ENCODE assay signal across 26 mouse cellular contexts in genomic region chr17:45628160-45628559, GRCm38 (mm10). TPM values are rescaled to one million over a fixed set of nuclear protein-coding genes. Genes with fewer than 3 reads are reported as not detected.
A peak's percentile ranks its signal among the peaks of the same experiment; 100 is the strongest.
DNase-seq lines count a peak whose midpoint lies in the region; ATAC-seq and TF ChIP-seq lines count a peak whose summit lies in the region.
"Had no signal": no experiment of that assay in that cellular context is flagged by ENCODE, and none has a peak within 500 bp of the region (broad histone marks: within the 10 kb centered on the region; RNA-seq: fewer than 3 reads in every experiment).

No protein-coding gene starts in this region.

- peaks cover 10% of the 10 kb centered on the region for H3K4me1 ChIP-seq in liver, postnatal 0 days (ENCODE audit: insufficient read depth)
- H3K4me1 ChIP-seq in liver, embryonic 11.5 days (replicated peaks; ENCODE audit: control insufficient read depth, insufficient read depth, low read length) = peaks cover 18% of the 10 kb centered on the region
- H3K4me1 ChIP-seq in cerebellum, adult 2 months (ENCODE audit: control insufficient read depth, insufficient read depth, low read length) = peaks cover 3% of the 10 kb centered on the region

- H3ac ChIP-seq in C2C12 (ENCODE audit: control insufficient read depth, insufficient read length, low read depth) = no peak overlapping the region

- intact Hi-C loops in gastrocnemius, adult 2 months (cut with DNase I) = no loop called here
- intact Hi-C loops in gastrocnemius, postnatal 36 days (cut with DNase I) = no loop called here

- H3K36me3 ChIP-seq in liver, postnatal 0 days (replicated peaks; ENCODE audit: insufficient read depth, low read length) = no peaks in the 10 kb centered on the region
- no peaks in the 10 kb centered on the region for H3K36me3 ChIP-seq in liver, embryonic 11.5 days (ENCODE audit: control insufficient read depth, insufficient read depth, low read length)
- H3K36me3 ChIP-seq in C2C12 (ENCODE audit: control insufficient read depth, insufficient read depth) = no peaks in the 10 kb centered on the region
- H3K36me3 ChIP-seq: forebrain, embryonic 15.5 days; limb, embryonic 10.5 days; midbrain, embryonic 15.5 days; neural tube, embryonic 13.5 days had no signal

- H3K4me3 ChIP-seq in gastrocnemius, adult 2 months = no peak overlapping the region
- H3K4me3 ChIP-seq in liver, postnatal 0 days (ENCODE audit: low read depth, low read length) = no peak overlapping the region
- H3K4me3 ChIP-seq in liver, embryonic 11.5 days (ENCODE audit: low read depth, low read length) = no peak overlapping the region
- H3K4me3 ChIP-seq in C2C12 (ENCODE audit: insufficient read depth, poor library complexity, severe bottlenecking) = no peak overlapping the region
- no peak overlapping the region for H3K4me3 ChIP-seq in cerebellum, adult 2 months (replicated peaks; ENCODE audit: insufficient read depth, low read depth, low read length)
- H3K4me3 ChIP-seq: forebrain, embryonic 15.5 days; limb, embryonic 10.5 days; midbrain, embryonic 15.5 days; neural tube, embryonic 13.5 days had no signal

- no peaks in the 10 kb centered on the region for H3K79me3 ChIP-seq in C2C12 (ENCODE audit: low read depth)

- TF ChIP-seq POLR2A in cerebellum, adult 2 months (IDR thresholded peaks at IDR 0.05; ENCODE audit: borderline replicate concordance, insufficient read depth, low read length) = no peak

- no peak for DNase-seq in gastrocnemius, adult 2 months
- DNase-seq in gastrocnemius, postnatal 36 days = no peak
- no peak for DNase-seq in liver, postnatal 0 days
- no peak for DNase-seq in liver, embryonic 11.5 days (ENCODE audit: low spot score)
- DNase-seq in adipocyte (ENCODE audit: low spot score) = peak; percentile 52
- no peak for DNase-seq in frontal cortex, postnatal 36 days (ENCODE audit: low spot score in 2 of 2)
- DNase-seq in cerebellum, adult 2 months = no peak
- DNase-seq: adrenal gland, postnatal 25 days; cerebellum, adult 9-10 months; kidney, adult 9 months; kidney, postnatal 14 days; liver; thymus, postnatal 36 days had no signal

- TF ChIP-seq EP300 in liver, postnatal 0 days (IDR thresholded peaks at IDR 0.05; ENCODE audit: low read depth) = no peak

- TF ChIP-seq CTCF in gastrocnemius, adult 2 months (IDR thresholded peaks at IDR 0.05) = no peak
- no peak for TF ChIP-seq CTCF in liver, postnatal 0 days (IDR thresholded peaks at IDR 0.05; ENCODE audit: low read depth)
- no peak for TF ChIP-seq CTCF in C2C12 (IDR thresholded peaks at IDR 0.05; ENCODE audit: control insufficient read depth, insufficient read depth, insufficient read length)
- no peak for TF ChIP-seq CTCF in cerebellum, adult 2 months (IDR thresholded peaks at IDR 0.05; ENCODE audit: borderline replicate concordance, insufficient read depth, low read depth, low read length)

- no peaks in the 10 kb centered on the region for H3K79me2 ChIP-seq in C2C12 (ENCODE audit: control insufficient read depth, insufficient read depth)

- WGBS in liver, postnatal 0 days (ENCODE audit: insufficient replicate concordance) = 58% methylated on average over 3 of the region's 3 CpGs
- 43% methylated on average over 3 of the region's 3 CpGs for WGBS in liver, embryonic 11.5 days
- WGBS in cerebellum, adult 2 months = 64% methylated on average over 3 of the region's 3 CpGs

- H3K9me3 ChIP-seq in liver, postnatal 0 days (ENCODE audit: low read length) = no peaks in the 10 kb centered on the region
- H3K9me3 ChIP-seq in liver, embryonic 11.5 days (ENCODE audit: control insufficient read depth, low read length) = no peaks in the 10 kb centered on the region
- H3K9me3 ChIP-seq: forebrain, embryonic 15.5 days; limb, embryonic 10.5 days; midbrain, embryonic 15.5 days; neural tube, embryonic 13.5 days had no signal

- no peak for ATAC-seq in liver, postnatal 0 days
- no peak for ATAC-seq in liver, embryonic 11.5 days (replicated peaks; ENCODE audit: low FRiP score)
- ATAC-seq: forebrain, embryonic 15.5 days; hindbrain, postnatal 0 days; midbrain, embryonic 15.5 days had no signal

- H3K9ac ChIP-seq in liver, postnatal 0 days (replicated peaks) = no peak overlapping the region
- no peak overlapping the region for H3K9ac ChIP-seq in liver, embryonic 11.5 days (ENCODE audit: low read depth, low read length)
- H3K9ac ChIP-seq: forebrain, embryonic 15.5 days; midbrain, embryonic 15.5 days; neural tube, embryonic 13.5 days had no signal

- no peak overlapping the region for H3K4me2 ChIP-seq in liver, postnatal 0 days (ENCODE audit: low read depth, low read length)
- no peak overlapping the region for H3K4me2 ChIP-seq in liver, embryonic 11.5 days
- H3K4me2 ChIP-seq: forebrain, embryonic 15.5 days; midbrain, embryonic 15.5 days; neural tube, embryonic 13.5 days had no signal

- H3K27ac ChIP-seq in gastrocnemius, adult 2 months = 0 out of 2 replicates have a peak overlapping the region, but pooled peaks have one; percentile 20
- H3K27ac ChIP-seq in liver, postnatal 0 days (ENCODE audit: low read depth) = 0 out of 2 replicates have a peak overlapping the region, but pooled peaks have one; percentile 22
- no peak overlapping the region for H3K27ac ChIP-seq in liver, embryonic 11.5 days (ENCODE audit: low read depth, low read length)
- H3K27ac ChIP-seq in cerebellum, adult 2 months (ENCODE audit: insufficient read depth, low read length) = no peak overlapping the region
- H3K27ac ChIP-seq: forebrain, embryonic 15.5 days; hindbrain, postnatal 0 days; limb, embryonic 10.5 days; macrophage; midbrain, embryonic 15.5 days; neural tube, embryonic 13.5 days had no signal

- 0 out of 2 replicates have a peak, but pooled peaks cover 2% of the 10 kb centered on the region for H3K27me3 ChIP-seq in liver, postnatal 0 days (ENCODE audit: insufficient read depth, low read length)
- peaks cover 2% of the 10 kb centered on the region; the same call in 1 of the 2 replicates for H3K27me3 ChIP-seq in liver, embryonic 11.5 days (replicated peaks; ENCODE audit: control insufficient read depth, insufficient read depth, low read length)
- H3K27me3 ChIP-seq in C2C12 (ENCODE audit: control insufficient read depth, insufficient read depth, insufficient read length) = no peaks in the 10 kb centered on the region
- no peaks in the 10 kb centered on the region for H3K27me3 ChIP-seq in cerebellum, adult 2 months (ENCODE audit: control insufficient read depth, insufficient read depth, low read length)
- H3K27me3 ChIP-seq: forebrain, embryonic 15.5 days; midbrain, embryonic 15.5 days; neural tube, embryonic 13.5 days had no signal

TF ChIP-seq in C2C12, 6 proteins besides CTCF, POLR2A, EP300 and RAD21:
- TF ChIP-seq CEBPB (IDR thresholded peaks at IDR 0.05; ENCODE audit: low read depth) (no peak), MYOD1 (IDR thresholded peaks at IDR 0.05; ENCODE audit: control insufficient read depth, insufficient read length, low read depth) (no peak), USF1 (IDR thresholded peaks at IDR 0.05; ENCODE audit: low read depth) (peak; percentile 19)
TF ChIP-seq in C2C12: peak in this region for 1.

RNA-seq across cellular contexts. Expression of gene Mymx, which starts 26.3 kb away (rescaled TPM):
- under 1 TPM in 1 of 2 experiments, not detected in 1; 0.36 TPM for total RNA-seq in gastrocnemius, adult 2 months (2021)
- total RNA-seq in gastrocnemius, postnatal 36 days (2021) = 1 to 10 TPM in 1 of 2 experiments, under 1 TPM in 1; 0.33 to 1.2 TPM
- 0.19 TPM in 1 of 2 replicates, not detected in the other for polyA plus RNA-seq in liver, postnatal 0 days (2015; fragmentation: Nextera tagmentation; extraction: Ambion mirVana)
- polyA plus RNA-seq in liver, embryonic 11.5 days (2014; fragmentation: Nextera tagmentation; extraction: Ambion mirVana) = 0.62 and 1.0 TPM in 2 replicates
- 1.7 TPM for polyA plus RNA-seq in C2C12 (2012; fragmentation: generic; extraction: Trizol)
- not detected in 2 replicates for polyA plus RNA-seq in cerebellum, adult 2 months (2012; rRNA removed)
- total RNA-seq: adrenal gland, postnatal 25 days; hematopoietic stem cell, adult 5-6 weeks; hindbrain, postnatal 0 days; layer of hippocampus, adult 18-20 months; layer of hippocampus, postnatal 14 days; left cerebral cortex, adult 8-10 months had no signal
- polyA plus RNA-seq: forebrain, embryonic 15.5 days; heart, embryonic 14.5 days; hindbrain, postnatal 0 days; macrophage; midbrain, embryonic 15.5 days; spleen, adult 2 months had no signal

RNA-seq across cellular contexts. Expression of gene Slc29a1, which starts 28.8 kb away (rescaled TPM):
- total RNA-seq in gastrocnemius, adult 2 months (2021) = 10 to 100 TPM; 27.4 to 44.7 TPM
- 10 to 100 TPM; 30.3 to 35.8 TPM for total RNA-seq in gastrocnemius, postnatal 36 days (2021)
- polyA plus RNA-seq in liver, postnatal 0 days (2015; fragmentation: Nextera tagmentation; extraction: Ambion mirVana) = 83.0 and 91.6 TPM in 2 replicates
- polyA plus RNA-seq in liver, embryonic 11.5 days (2014; fragmentation: Nextera tagmentation; extraction: Ambion mirVana) = 277 and 325 TPM in 2 replicates
- polyA plus RNA-seq in C2C12 (2012; fragmentation: generic; extraction: Trizol) = 264 TPM
- polyA plus RNA-seq in cerebellum, adult 2 months (2012; rRNA removed) = 72.2 and 75.6 TPM in 2 replicates

RNA-seq across cellular contexts. Expression of gene Capn11, which starts 31.0 kb away (rescaled TPM):
- total RNA-seq in gastrocnemius, adult 2 months (2021) = under 1 TPM; 0.59 to 0.98 TPM
- under 1 TPM; 0.10 to 0.27 TPM for total RNA-seq in gastrocnemius, postnatal 36 days (2021)
- polyA plus RNA-seq in liver, postnatal 0 days (2015; fragmentation: Nextera tagmentation; extraction: Ambion mirVana) = not detected in 2 replicates
- polyA plus RNA-seq in liver, embryonic 11.5 days (2014; fragmentation: Nextera tagmentation; extraction: Ambion mirVana) = 0.22 and 0.43 TPM in 2 replicates
- polyA plus RNA-seq in C2C12 (2012; fragmentation: generic; extraction: Trizol) = 0.04 TPM
- polyA plus RNA-seq in cerebellum, adult 2 months (2012; rRNA removed) = 3.8 and 4.7 TPM in 2 replicates
- polyA plus RNA-seq: spleen, adult 2 months had no signal

RNA-seq across cellular contexts. Expression of gene Hsp90ab1, which starts 55.1 kb away (rescaled TPM):
- 1,000 to 10,000 TPM; 1,106 to 1,162 TPM for total RNA-seq in gastrocnemius, adult 2 months (2021)
- total RNA-seq in gastrocnemius, postnatal 36 days (2021) = 100 to 1,000 TPM; 866 to 924 TPM
- 419 and 445 TPM in 2 replicates for polyA plus RNA-seq in liver, postnatal 0 days (2015; fragmentation: Nextera tagmentation; extraction: Ambion mirVana)
- polyA plus RNA-seq in liver, embryonic 11.5 days (2014; fragmentation: Nextera tagmentation; extraction: Ambion mirVana) = 1,837 and 1,887 TPM in 2 replicates
- polyA plus RNA-seq in C2C12 (2012; fragmentation: generic; extraction: Trizol) = 2,021 TPM
- 915 and 924 TPM in 2 replicates for polyA plus RNA-seq in cerebellum, adult 2 months (2012; rRNA removed)

RNA-seq across cellular contexts. Expression of gene Mrpl14, which starts 58.0 kb away (rescaled TPM):
- 100 to 1,000 TPM in 1 of 2 experiments, 10 to 100 TPM in 1; 99.5 to 139 TPM for total RNA-seq in gastrocnemius, adult 2 months (2021)
- total RNA-seq in gastrocnemius, postnatal 36 days (2021) = 100 to 1,000 TPM; 103 to 107 TPM
- 113 TPM in 2 replicates for polyA plus RNA-seq in liver, postnatal 0 days (2015; fragmentation: Nextera tagmentation; extraction: Ambion mirVana)
- 192 and 194 TPM in 2 replicates for polyA plus RNA-seq in liver, embryonic 11.5 days (2014; fragmentation: Nextera tagmentation; extraction: Ambion mirVana)
- 259 TPM for polyA plus RNA-seq in C2C12 (2012; fragmentation: generic; extraction: Trizol)
- 78.4 and 84.2 TPM in 2 replicates for polyA plus RNA-seq in cerebellum, adult 2 months (2012; rRNA removed)

Comparison
In these comparisons a context has a peak if more than half of its experiments do, and no peak if none do; other contexts are left out.
1. H3K27ac ChIP-seq: peak in gastrocnemius, adult 2 months (single experiment) and liver, postnatal 0 days (single experiment); none in liver, embryonic 11.5 days (single experiment) and cerebellum, adult 2 months (single experiment).